Mouse (Mus musculus): ENCODE results near the gene Tcf7l2.

GRCm38 (mm10) chr19:55781681-55782080, 40.1 kb downstream of the Tcf7l2 start:
- TF ChIP-seq CTCF (IDR thresholded peaks at IDR 0.05; ENCODE audit: low read depth) (no peak), EP300 (optimal IDR thresholded peaks at IDR 0.05) (no peak)

All from stomach, postnatal 0 days (tissue).